Mouse (Mus musculus) G1E (cell line): ENCODE data around the gene Ncam2.

Experiments
- CTCF ChIP-seq: IDR thresholded peaks from 2 replicates; pipeline ENCODE4 v1.5.1; 2012; ENCODE audit warnings: low read depth, low read length, inconsistent platforms, mixed read lengths
- GATA1 ChIP-seq: IDR thresholded peaks from 2 replicates; pipeline ENCODE4 v1.6.1; 2012; ENCODE audit warnings: borderline replicate concordance, low read length, inconsistent platforms, mixed read lengths
- GATA2 ChIP-seq: IDR thresholded peaks from 2 replicates; pipeline ENCODE4 v1.6.1; 2012; ENCODE audit warnings: low read depth, low read length, inconsistent platforms, borderline replicate concordance
- POLR2AphosphoS5 ChIP-seq: IDR thresholded peaks from 2 replicates; pipeline ENCODE4 v1.6.1; 2012; ENCODE audit warnings: low read depth, low read length, inconsistent platforms; ENCODE audit not compliant: insufficient replicate concordance
- TAL1 ChIP-seq: conservative IDR thresholded peaks from 2 replicates; pipeline ENCODE4 v1.6.1; 2012; ENCODE audit warnings: low read depth, low read length, inconsistent platforms, mixed read lengths

DNA sequence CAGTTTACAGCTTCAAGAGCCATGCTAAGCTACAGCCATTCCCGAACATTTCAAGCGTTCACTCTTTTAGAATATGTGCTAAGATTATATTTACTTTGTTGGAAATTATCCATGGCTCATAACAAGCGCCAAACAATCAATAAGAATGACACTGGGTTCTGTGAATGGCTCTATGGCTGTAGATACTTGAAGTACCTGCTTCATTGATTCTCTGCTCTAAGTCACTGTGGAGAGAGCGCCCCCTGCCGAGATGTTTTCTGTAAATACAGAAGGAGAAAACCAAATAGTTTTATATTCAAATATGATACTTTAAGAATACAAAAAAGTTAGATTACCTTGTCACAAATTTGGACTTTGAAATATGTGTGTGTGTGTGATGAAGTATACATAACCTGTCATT, 83.7 kb downstream of the Ncam2 start:
- TF ChIP-seq POLR2AphosphoS5 (no peak), CTCF (no peak), GATA1 (no peak), TAL1 (no peak), GATA2 (no peak)
